Mouse (Mus musculus): ENCODE measurements around the gene Acbd6. TPM values are rescaled to one million over a fixed set of nuclear protein-coding genes. Genes with fewer than 3 reads are reported as not detected.

Acbd6 gene
- total and polyA plus RNA-seq, 3 experiments: 102 to 270 (median 145) TPM

DNA sequence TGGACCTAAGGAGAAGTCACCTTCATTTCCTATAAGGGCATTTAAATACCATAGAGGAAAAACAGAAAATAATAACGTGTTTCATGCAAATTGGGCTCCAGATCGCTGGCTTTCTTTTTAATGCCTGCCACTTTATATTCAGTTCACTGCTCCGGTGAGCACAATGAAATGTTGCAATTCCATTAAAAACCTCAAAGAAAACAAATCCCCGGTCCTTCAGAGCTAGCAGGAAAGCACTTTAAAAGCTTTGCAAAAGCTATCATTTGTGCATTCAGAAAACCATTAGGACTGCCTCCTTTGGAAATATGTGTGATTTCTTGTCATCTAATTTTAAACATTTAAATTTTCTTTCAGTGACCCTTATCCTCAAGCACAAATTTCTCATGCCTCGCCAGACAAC, 40.9 kb upstream of the Acbd6 start:
- no peak for TF ChIP-seq MAX (IDR thresholded peaks at IDR 0.05; ENCODE audit: low read length)
- TF ChIP-seq HCFC1 (IDR thresholded peaks at IDR 0.05; ENCODE audit: low read depth, low read length): no peak
- Histone ChIP-seq H3K27ac (ENCODE audit: control insufficient read depth, low read depth, low read length) (no peak overlapping the region), H3K36me3 (ENCODE audit: control insufficient read depth in 1 of 2, insufficient read depth in 2 of 2, low read length in 2 of 2) (no peaks in the 10 kb centered on the region), H3K4me1 (ENCODE audit: control insufficient read depth in 1 of 2, insufficient read depth in 2 of 2, low read length in 2 of 2) (no peaks in the 10 kb centered on the region), H3K4me3 (ENCODE audit: control insufficient read depth in 1 of 2, insufficient read depth in 1 of 2, low read depth in 2 of 2, low read length in 2 of 2) (no peak overlapping the region), H3K9me3 (replicated peaks; ENCODE audit: insufficient read depth, low read length) (no peaks in the 10 kb centered on the region), H3K79me2 (ENCODE audit: control insufficient read depth, insufficient read depth, low read length, poor library complexity) (no peaks in the 10 kb centered on the region), H3K9ac (ENCODE audit: control insufficient read depth, low read depth, low read length, poor library complexity, severe bottlenecking) (no peak overlapping the region), H3K27me3 (ENCODE audit: control insufficient read depth in 1 of 2, insufficient read depth in 2 of 2, low read length in 2 of 2) (no peaks in the 10 kb centered on the region)
- DNase-seq (ENCODE audit: low read depth, low spot score): no peak

DNA sequence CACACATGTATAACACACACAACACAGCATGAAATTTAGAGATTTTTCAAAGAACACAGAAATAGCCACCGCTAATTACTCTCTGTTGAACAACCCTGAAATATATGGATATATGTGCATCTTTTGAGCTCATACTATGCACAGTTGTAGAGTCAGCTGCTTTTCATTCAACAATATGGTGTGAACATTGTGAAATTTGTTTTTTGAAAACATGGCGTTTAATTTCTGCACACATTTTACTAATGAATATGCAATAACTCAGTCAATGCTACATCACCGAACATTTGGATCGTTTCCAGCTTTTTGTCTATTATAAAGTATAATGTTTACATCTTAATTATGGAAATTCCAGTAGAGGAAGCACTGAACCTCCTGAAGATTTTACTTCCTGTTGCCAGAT, 37.6 kb upstream of the Acbd6 start:
- no peaks in the 10 kb centered on the region for H3K9me3 ChIP-seq (replicated peaks; ENCODE audit: insufficient read depth, low read length)
- no peaks in the 10 kb centered on the region for H3K4me1 ChIP-seq (ENCODE audit: control insufficient read depth in 1 of 2, insufficient read depth in 2 of 2, low read length in 2 of 2)
- H3K36me3 ChIP-seq (ENCODE audit: control insufficient read depth in 1 of 2, insufficient read depth in 2 of 2, low read length in 2 of 2): no peaks in the 10 kb centered on the region
- no peaks in the 10 kb centered on the region for H3K79me2 ChIP-seq (ENCODE audit: control insufficient read depth, insufficient read depth, low read length, poor library complexity)
- H3K27me3 ChIP-seq (ENCODE audit: control insufficient read depth in 1 of 2, insufficient read depth in 2 of 2, low read length in 2 of 2): no peaks in the 10 kb centered on the region
- H3K9ac ChIP-seq (ENCODE audit: control insufficient read depth, low read depth, low read length, poor library complexity, severe bottlenecking): no peak overlapping the region
- no peak overlapping the region for H3K27ac ChIP-seq (ENCODE audit: control insufficient read depth, low read depth, low read length)
- TF ChIP-seq POLR2AphosphoS5 (IDR thresholded peaks at IDR 0.05; ENCODE audit: borderline replicate concordance, low read depth, low read length): no peak
- no peak for TF ChIP-seq HCFC1 (IDR thresholded peaks at IDR 0.05; ENCODE audit: low read depth, low read length)
- TF ChIP-seq RAD21 (IDR thresholded peaks at IDR 0.05; ENCODE audit: low read depth, low read length): no peak
- TF ChIP-seq ZKSCAN1 (IDR thresholded peaks at IDR 0.05; ENCODE audit: low read depth, low read length): no peak
- TF ChIP-seq ZNF384 (IDR thresholded peaks at IDR 0.05; ENCODE audit: low read depth, low read length): no peak
- TF ChIP-seq POLR2AphosphoS2 (IDR thresholded peaks at IDR 0.05; ENCODE audit: low read length): no peak
- TF ChIP-seq SIN3A (IDR thresholded peaks at IDR 0.05; ENCODE audit: low read length): no peak
- no peak for TF ChIP-seq GABPA (IDR thresholded peaks at IDR 0.05; ENCODE audit: low read depth, low read length)
- no peak for TF ChIP-seq CHD2 (IDR thresholded peaks at IDR 0.05; ENCODE audit: low read length)
- no peak for TF ChIP-seq UBTF (IDR thresholded peaks at IDR 0.05; ENCODE audit: borderline replicate concordance, insufficient read depth, low read depth, low read length)
- no peak for TF ChIP-seq TBP (IDR thresholded peaks at IDR 0.05; ENCODE audit: low read depth, low read length)
- no peak for TF ChIP-seq EP300 (IDR thresholded peaks at IDR 0.05; ENCODE audit: low read depth in 1 of 2, low read length in 2 of 2)
- TF ChIP-seq ZMIZ1 (IDR thresholded peaks at IDR 0.05; ENCODE audit: low read depth, low read length): no peak
- no peak for DNase-seq (ENCODE audit: low read depth, low spot score)
- no peak overlapping the region for H3K4me3 ChIP-seq (ENCODE audit: control insufficient read depth in 1 of 2, insufficient read depth in 1 of 2, low read depth in 2 of 2, low read length in 2 of 2)

DNA sequence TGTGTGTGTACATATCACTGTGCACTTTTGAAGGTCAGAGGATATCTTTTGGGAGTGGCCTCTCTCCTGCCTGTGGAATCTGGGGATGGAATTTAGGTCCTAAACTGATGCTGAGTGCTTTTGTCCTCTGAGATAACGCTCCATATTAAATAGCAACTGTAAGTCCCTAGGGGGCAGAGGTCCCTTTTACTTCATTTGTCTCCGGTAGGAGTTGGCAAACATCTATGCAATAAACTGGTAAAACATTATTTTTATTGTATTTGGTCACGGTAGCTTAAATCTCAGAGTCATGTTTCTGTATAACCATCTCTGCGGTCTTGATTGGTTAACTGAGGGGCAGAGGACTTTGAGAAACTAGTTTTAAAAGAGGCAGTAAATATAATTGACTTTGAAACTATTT, 35.4 kb upstream of the Acbd6 start:
- DNase-seq (ENCODE audit: low read depth, low spot score): no peak
- Histone ChIP-seq H3K9ac (ENCODE audit: control insufficient read depth, low read depth, low read length, poor library complexity, severe bottlenecking) (no peak overlapping the region), H3K79me2 (ENCODE audit: control insufficient read depth, insufficient read depth, low read length, poor library complexity) (no peaks in the 10 kb centered on the region), H3K27ac (ENCODE audit: control insufficient read depth, low read depth, low read length) (no peak overlapping the region), H3K4me3 (ENCODE audit: control insufficient read depth in 1 of 2, insufficient read depth in 1 of 2, low read depth in 2 of 2, low read length in 2 of 2) (no peak overlapping the region), H3K27me3 (ENCODE audit: control insufficient read depth in 1 of 2, insufficient read depth in 2 of 2, low read length in 2 of 2) (no peaks in the 10 kb centered on the region), H3K36me3 (ENCODE audit: control insufficient read depth in 1 of 2, insufficient read depth in 2 of 2, low read length in 2 of 2) (no peaks in the 10 kb centered on the region; a peak in 1 of 4 replicates), H3K9me3 (replicated peaks; ENCODE audit: insufficient read depth, low read length) (no peaks in the 10 kb centered on the region), H3K4me1 (ENCODE audit: control insufficient read depth in 1 of 2, insufficient read depth in 2 of 2, low read length in 2 of 2) (peaks cover 0 to 2% of the 10 kb centered on the region in 2 experiments; a peak in 2 of 4 replicates)
- no peak for TF ChIP-seq POLR2AphosphoS5 (IDR thresholded peaks at IDR 0.05; ENCODE audit: borderline replicate concordance, low read depth, low read length)
- no peak for TF ChIP-seq ELF1 (IDR thresholded peaks at IDR 0.05; ENCODE audit: low read depth, low read length)
- no peak for TF ChIP-seq MEF2A (IDR thresholded peaks at IDR 0.05; ENCODE audit: extremely low read depth, insufficient replicate concordance, low read depth, low read length, poor library complexity, severe bottlenecking)
- TF ChIP-seq TBP (IDR thresholded peaks at IDR 0.05; ENCODE audit: low read depth, low read length): no peak
- no peak for TF ChIP-seq USF2 (IDR thresholded peaks at IDR 0.05; ENCODE audit: borderline replicate concordance in 1 of 2, insufficient read depth in 1 of 2, low read depth in 1 of 2, low read length in 2 of 2)
- no peak for TF ChIP-seq CTCF (IDR thresholded peaks at IDR 0.05 in 2 of 3, conservative IDR thresholded peaks at IDR 0.05 in 1 of 3; ENCODE audit: control insufficient read depth in 1 of 3, insufficient read depth in 1 of 3, low read depth in 2 of 3, low read length in 3 of 3, poor library complexity in 1 of 3, severe bottlenecking in 1 of 3)
- TF ChIP-seq SIN3A (IDR thresholded peaks at IDR 0.05; ENCODE audit: low read length): no peak
- no peak for TF ChIP-seq UBTF (IDR thresholded peaks at IDR 0.05; ENCODE audit: borderline replicate concordance, insufficient read depth, low read depth, low read length)
- no peak for TF ChIP-seq TAL1 (IDR thresholded peaks at IDR 0.05; ENCODE audit: low read length)
- TF ChIP-seq NRF1 (IDR thresholded peaks at IDR 0.05; ENCODE audit: insufficient read depth, low read depth, low read length, poor library complexity, severe bottlenecking): no peak
- no peak for TF ChIP-seq ZC3H11A (IDR thresholded peaks at IDR 0.05; ENCODE audit: low read depth, low read length)
- TF ChIP-seq HCFC1 (IDR thresholded peaks at IDR 0.05; ENCODE audit: low read depth, low read length): no peak
- TF ChIP-seq EP300 (IDR thresholded peaks at IDR 0.05; ENCODE audit: low read depth in 1 of 2, low read length in 2 of 2): no peak
